Mouse (Mus musculus) cerebellum, adult 9-11 months (tissue): ENCODE measurements around the gene Trio.

Experiments
- DNase-seq: peaks from one replicate; pipeline ENCODE4 v3.0.0; 2022

Trio gene

DNA sequence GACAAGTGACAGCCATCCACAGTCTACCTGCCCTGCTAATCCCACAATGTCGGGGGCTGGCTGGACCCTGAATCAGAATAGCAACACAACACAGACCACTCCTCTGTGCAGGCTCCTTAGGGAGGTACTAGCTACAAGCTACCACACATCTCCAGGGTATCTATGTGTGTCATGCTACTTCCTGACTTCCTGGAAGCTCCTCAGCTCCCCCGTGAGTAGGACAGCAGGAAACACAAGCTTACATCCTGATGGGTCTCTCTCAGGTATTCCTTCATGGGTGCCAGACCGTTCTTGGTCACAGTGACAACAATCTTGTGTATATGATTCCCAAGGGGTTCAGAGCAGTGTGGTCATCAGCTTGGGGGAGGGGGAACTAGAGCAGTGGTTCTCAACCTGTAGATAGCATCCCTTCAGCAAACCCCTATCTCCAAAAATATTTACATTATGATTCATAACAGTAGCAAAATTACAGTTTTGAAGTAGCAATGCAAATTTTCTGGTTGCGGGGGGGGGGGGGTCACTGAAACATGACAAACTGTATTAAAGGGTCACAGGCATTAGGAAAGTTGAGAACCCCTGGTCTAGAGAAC lies 199.5 kb downstream of the Trio start:
- no peak for DNase-seq

DNA sequence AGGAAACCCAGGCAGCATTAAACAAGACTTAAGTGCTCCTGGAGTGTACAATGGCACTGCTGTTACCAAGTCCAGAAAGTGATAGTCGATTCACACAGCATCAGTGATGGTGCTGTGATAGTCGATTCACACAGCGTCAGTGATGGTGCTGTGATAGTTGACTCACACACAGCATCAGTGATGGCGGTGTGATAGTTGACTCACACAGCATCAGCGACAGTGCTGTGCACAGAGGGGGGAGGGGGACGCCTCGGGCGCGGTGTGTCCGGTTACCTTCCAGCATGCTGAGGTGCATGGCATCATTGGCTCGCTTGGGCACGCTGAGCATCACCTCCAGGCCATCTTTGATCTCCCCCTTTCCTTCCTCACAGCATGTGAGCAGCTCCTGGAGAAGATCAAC lies 200.3 kb downstream of the Trio start:
- no peak for DNase-seq

DNA sequence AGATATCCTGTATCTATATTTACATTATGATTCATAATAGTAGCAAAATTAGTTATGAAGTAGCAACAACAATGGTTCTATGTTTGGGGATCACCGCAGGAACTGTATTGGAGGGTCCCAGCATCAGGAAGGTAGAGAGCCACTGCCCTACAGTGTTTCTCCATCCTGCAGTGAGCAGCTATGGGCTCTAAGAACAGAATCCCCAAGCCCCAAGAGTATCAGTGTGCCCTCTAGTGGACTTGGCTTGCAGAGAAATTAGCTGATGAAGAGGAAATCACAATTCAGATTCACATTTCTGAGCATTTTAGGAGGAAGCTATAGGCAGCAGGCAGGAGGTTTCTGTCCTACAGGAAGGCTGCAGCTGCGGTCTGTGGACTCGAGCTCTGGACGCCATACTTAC lies 202.1 kb downstream of the Trio start:
- DNase-seq = no peak

DNA sequence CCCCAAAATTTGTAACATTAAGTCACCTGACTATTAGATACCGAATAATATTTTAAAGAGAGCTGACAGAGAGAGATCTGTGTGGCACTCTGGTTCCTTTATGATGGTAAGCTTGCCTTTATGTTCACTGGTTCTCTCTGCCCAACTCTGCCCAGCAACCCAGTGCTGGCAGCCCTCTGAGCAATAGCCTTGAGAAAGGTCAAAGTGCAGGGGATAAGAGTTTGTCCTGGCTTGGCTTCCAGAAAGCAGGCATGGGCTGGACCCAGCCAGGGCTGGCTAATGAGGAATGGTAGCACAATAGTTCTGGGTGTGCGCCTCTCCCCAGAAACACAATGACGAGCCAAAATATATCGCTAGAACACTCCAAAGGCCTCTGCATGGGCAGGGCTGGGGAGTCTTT lies 203.2 kb downstream of the Trio start:
- no peak for DNase-seq

DNA sequence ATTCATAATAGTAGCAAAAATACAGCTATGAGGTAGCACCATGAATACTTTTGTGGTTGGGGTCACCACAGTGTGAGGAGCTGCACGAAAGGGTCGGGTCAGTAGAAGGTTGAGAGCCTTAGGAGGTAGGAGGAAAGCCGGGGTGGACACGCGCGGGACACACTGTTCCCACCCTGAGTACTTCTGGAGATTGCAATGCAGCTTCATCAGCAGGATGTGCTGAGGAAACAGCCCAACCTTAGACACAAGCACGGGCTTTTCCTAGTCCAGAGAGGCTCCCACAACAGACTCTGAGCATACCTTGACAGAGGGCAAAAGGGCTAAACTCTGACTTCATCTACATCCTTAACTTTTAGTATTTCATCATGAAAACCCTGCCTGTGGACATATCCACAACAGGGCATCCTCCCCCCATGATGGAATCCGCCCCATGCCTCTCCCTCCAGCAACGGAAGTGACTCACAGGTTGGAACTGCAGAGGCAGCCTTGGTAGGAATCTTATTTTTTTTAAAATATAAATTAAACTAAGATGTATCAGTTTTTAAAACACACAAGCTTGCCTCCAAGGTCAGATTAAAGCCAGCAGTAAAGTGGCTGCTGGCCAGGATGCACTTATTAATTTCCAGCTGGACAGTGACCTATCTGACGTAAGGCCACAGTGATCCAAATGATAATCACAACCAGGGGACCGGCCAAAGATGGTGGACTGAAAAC lies 203.8 kb downstream of the Trio start:
- DNase-seq = no peak

DNA sequence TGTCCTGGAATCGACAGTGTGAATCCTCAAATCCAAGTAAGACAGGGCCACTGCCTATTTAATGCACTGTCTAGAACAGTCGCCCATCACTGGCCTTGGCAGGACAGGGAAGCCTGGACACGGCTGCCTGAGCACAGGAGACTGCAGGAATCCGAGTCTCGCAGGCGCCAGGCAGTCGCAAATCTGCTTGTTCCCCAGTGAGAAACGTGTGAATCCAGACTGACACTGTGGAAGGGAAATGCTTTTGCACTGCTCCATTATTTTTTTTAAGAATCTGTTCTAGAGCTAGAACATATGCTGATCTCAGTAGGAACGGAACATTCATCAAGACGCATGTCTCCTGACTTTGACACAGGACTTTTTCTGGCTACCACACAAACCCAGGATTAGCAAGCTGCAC lies 208.6 kb downstream of the Trio start:
- DNase-seq = peak; percentile 83

DNA sequence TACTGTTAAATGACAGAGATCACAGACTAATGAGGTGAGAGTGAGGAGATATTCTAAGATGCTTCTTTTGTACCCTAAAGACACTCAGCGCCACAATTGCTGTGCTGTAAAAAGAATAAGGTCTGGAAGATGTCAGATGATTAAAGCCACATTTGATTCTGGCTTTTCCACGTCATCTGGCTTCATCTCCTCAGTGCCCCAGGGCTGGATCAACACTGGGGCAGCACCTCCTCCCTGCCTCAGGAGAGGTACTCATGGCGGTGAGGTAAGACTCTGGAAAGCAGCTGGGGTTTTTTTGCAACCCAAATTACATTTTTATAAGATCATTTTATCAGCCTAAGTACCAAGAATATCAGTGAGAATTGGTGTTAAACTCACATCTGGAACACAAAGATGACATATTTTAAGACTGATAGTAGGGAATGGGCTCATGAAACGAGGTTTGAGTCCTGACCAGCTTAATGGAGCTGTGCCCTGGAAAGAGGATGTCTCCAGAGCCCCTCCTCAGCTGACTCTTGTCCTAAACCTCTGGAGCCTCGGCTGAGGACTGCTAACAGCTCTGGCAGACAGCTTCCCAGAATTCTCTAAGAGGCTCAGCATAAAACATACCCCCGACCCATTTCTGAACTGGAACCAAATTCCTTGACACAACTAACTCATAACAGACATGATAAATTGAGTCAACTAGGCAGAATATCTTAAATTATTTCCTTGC lies 210.8 kb downstream of the Trio start:
- DNase-seq = no peak

DNA sequence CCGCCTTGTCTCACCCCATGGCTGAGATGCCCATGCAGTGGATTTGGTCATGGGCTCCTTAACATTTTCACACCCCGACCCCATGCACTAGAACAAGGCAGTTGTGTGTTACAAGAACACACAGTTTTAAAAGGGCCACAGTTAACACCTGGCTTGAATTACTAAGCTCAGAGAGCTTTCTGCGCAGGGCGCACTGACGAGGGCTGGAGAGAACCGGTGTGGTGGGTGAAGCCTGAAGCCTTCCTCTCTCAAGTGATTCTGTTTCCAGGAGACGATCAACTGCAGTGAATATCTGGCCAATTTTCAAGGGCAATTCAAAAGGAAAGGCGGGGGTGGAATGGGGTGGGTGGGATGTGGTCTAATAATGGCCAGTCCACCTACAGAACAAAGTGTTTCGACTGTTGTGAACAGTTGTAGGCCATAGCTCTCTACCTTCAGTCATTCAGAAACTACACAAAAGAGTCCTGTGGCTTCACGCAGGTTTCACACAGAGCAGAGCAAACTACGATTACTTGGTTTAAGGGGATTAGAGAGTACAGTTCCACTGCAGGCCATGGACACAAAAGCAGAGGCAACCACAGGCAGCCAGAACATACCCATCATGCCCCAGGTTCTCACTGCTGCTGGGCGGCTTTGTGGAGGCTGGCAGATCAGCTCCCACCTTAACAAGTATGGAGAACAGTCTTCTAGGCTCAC lies 214.7 kb downstream of the Trio start:
- no peak for DNase-seq

DNA sequence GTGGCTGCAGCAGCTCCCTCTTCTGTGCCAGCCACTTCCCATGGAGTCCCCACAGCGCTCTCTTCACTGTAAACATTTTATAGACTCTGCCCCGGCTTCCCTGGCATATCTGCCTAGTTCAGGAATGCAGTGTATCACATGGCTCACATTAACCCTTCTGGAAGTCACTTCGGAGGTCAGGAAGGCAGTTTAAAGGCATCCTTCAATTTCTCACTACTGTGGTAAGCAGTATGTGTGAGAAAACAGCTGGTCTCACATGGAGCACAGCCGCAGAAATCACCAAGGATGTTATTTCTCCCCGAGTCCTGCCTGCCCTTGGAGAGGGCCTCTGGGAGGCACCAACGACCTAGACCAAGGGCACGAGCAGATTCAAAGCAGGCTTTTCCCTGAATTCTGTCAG lies 215.4 kb downstream of the Trio start:
- no peak for DNase-seq

DNA sequence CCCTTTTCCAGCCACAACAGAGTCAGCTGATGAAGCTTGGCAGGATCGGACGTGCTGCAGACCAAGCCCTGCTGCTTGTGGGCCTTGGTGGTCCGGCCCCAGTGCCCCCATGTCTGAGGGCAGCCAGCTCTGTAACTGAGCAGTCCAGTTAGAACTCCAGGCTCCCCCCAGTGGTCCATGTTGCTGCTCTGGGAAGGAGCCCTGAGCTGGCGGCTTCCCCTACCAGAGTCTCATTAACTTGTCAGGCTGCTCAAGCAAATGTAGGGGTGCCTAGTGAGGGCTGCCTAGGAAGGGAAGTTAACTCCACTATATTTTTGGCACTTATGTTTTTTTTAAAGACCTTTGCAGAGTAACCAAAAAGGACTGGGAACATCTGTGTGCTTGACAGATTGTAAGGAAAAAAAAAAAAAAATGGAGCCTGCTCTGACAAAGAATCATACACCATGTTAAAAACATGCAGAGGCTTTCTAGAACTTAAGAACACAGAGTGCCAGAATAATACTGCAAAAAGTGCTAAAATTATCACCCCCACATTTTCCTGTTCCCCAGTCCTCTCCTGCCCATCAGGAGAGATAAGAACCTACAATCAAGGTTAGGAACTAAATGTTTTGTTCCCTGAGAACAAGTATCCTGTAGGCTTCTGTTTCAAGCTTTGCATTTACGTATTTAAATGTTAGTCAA lies 216.9 kb downstream of the Trio start:
- no peak for DNase-seq

DNA sequence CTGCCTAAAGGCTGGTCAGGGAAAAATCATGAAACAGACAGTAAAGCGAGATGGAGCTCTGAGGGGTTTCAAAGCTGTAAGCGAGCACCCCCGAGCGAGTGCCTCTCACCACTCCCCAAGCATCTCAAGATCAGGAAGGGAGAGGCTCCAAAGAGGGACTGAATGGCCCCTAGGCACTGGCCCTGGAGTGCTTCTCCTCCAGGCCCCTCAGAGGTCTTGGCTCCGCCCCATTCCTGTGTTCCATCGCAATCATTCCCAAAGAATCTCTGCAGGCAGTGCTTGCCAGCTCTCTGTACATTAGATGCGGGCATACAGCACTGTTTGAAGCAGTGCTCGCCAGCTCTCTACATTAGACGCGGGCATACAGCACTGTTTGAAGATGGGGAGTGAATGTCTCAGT lies 219.4 kb downstream of the Trio start:
- no peak for DNase-seq

DNA sequence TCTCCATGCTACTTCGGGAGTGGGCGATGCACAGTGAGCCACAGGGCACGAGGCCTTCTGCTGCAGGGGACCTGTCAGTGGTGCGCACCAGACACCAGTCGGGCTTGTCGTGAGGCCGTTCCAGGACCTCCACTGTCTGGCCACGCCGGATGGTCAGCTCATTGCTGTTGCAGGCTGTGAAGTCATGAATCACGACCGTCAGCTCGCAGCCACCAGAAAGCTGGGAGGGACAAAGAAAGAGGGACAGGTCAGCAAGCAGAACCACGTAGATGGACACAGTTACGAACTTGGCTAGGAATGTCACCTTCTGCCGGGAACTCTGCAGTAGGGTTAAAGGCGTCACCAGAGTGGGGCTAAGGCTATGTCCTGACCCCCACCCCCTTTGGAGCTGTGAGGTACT lies 220.0 kb downstream of the Trio start:
- no peak for DNase-seq

DNA sequence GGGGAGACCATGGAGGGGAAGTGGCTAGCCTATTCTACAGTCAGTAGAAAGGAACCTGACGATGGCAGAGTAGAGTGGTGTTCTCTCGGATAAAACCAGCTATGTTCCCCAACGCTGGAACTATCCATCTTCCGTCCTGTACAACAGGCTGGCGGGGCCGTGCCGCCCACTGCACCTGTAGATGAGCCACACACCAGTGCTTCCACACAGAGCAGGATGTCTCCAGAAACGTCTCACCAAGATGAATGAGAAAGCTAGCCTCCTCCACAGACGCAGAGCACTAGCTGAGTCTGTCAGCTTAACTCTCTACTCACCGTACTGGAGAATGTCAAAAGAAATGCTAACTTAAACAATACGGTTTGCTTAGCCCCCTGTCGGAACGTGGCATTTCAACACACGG lies 221.2 kb downstream of the Trio start:
- no peak for DNase-seq

DNA sequence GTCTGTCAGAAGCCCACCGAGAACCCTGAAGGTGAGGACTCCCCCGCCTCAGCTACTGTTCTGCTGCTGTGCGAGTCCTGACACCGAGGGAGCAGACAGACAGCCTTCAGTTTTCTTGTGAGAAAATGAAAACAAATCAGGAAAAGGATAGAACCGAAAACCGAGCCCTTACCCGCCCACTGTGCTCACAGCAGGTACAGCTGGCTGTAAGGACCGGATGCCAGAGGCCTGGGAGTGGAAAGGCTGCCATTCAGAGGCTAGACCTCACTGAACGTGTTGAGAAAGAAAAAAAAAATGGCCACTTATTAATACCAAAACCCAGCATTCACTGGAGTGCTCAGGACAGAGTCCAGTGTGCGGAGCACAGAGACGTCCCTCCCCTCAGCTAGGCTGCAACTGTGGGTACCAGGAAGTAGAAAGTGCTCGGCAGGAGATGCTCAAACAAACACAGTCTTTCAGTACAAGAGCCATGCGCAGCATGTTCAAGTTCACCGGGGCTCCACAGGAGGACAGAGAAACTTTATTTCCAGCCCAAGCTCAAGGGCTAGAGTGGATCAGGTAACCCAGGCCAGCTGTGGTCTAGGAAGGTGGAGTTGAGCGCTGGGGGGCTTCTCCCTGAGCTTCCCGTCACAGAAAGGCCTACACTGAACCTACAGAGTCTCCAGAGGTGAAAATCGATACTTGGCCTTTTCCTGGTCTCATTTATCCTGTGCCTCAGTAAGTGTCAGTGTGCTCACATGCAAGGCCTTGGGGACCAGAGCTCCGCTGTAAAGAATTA lies 221.9 kb downstream of the Trio start:
- DNase-seq = peak; percentile 65

DNA sequence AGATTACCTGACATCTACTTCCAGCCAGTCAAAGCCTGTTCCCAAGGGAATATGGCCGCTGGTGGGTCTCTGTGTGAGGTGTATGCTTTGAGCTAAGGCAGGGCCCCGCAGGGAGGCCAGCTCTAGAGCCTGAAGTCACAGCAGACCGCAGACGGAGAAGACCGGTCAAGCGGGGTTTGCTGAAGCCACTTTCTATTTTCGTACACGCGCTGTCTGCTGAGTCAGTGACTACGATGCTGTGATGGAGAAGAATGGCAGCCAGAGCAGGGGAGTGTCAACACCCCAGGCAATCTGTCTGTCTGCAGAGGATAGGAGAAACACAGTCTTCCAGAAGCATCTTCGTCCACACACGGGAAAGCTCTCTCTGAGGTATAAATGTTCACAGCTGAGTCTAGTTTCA lies 223.4 kb downstream of the Trio start:
- DNase-seq = peak; percentile 50

DNA sequence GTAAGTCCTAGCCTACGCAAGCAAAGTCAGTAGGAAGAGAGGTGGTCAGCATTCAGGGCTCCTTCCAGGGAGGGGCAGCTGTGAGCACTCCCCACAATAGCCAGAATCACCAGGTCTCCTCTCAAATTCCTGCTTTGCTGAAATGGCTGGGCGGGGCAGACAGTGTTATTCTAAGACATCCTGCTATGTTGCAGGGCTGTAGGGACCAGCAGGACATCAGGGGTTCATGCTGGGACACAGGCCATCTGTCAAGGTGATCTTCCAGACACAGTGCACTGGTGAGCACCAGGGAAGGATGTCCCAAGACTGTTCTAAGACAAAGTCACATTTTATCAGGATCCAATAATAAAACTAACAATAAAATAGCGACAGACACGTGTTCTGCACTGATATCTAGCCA lies 224.5 kb downstream of the Trio start:
- DNase-seq = peak; percentile 75

DNA sequence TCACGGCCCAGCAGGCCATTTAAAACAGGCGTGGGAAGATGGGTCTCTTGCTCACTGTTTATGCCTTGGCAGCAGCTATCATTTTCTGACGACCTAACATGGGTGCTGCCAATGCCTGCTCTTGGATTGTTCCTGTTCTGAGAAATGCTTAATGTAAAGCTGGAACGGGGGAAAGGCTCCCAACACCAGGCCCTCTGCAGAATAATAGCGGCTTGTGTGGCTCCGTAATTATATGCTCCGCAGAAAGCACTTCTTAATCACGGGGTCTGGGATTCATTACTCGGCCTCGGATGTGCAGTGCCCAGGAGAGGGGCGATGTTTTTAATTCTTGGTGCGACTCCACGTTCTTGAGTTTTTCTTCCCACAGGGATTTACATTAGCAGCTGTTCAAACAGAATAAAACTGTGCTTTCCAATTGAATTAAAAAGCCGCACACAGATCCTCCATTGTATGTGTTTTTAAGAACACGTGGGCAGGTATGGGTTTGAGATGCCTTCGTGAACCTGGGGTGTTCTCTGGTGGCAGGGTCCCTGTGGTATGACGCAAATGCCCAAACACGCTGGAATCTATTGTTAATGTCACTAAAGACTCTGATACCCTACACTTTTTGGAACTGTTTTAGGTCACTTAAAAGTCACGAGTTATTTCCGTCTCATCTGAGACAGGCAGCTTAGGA lies 228.0 kb downstream of the Trio start:
- no peak for DNase-seq

DNA sequence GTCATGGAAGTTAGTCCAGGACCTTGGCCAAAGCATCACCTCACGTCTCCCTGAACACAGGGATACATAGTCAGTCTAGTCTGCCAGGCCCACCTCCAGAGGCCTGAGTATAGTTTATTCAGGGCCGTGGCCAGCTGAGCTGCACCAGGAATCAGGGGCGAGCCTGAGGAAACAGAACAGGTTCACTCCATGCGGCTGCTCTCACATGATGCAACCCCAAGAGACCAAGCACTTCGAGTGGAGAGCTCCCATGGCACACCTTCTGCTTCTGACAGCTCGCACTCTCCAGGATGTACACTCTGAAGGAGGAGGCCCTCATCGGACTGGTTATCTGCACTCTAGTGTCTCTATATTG lies 228.8 kb downstream of the Trio start:
- DNase-seq = no peak

DNA sequence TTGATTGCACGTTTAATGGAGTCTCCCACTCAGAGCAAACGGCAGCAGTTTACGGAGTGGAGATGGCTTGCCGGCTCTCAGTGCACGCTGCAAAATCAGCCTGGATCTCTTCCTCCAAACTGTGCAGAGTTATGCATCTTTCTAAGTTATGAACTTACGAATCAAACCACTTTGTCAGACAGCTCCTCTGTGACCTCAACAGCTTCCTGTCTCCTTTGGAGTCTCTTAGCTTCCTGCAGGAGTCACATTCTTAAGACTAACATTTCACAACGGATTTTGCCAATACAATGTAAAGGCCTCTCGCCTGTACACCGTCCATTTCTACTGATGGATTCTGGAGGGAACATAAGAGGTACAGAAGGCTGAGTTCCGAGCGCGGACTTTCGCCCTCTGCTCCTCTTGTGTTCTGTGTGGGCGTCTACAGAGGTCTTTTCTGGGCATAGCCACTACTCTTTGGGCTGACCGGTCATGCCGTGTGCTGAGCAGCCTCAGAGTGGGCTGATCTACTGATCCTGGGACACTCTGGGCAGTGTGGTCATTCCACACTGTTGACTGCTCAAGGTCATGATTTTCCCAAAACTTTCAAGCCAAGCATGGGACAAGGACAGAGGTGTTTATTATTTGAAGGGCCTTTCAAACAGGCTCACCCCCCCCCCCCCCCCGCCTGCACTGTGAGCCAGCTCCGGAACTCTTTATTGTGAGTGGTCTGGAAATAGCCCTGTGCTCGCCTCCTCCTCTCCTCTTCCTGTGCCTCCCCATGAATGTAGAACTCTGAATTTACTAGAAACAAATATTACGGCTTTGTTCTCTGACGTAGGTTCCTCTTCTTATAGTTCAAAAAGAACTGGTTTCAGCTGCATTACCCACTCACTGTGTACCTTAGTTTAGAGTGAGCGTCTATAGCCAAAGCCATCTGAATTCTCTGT lies 229.4 kb downstream of the Trio start:
- no peak for DNase-seq

DNA sequence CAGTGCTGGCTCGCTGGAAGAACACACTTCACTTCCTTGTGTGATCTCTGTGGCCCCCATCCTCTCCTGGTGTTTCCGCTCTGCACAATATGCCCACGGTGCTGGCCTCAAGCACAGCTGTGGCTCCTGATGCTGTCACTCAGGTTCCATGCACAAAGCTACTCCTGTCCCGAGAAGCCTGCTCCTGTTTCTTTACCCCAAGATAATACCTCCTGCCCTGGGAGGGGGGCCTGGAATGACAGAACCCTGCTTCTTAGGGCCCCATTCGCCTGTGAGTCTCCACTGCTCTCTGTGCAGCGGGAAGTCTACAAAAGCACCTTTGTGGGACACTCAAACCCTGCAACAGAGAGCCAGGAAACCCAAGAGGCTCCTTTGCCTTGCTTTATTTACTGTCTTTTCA lies 232.4 kb downstream of the Trio start:
- no peak for DNase-seq

DNA sequence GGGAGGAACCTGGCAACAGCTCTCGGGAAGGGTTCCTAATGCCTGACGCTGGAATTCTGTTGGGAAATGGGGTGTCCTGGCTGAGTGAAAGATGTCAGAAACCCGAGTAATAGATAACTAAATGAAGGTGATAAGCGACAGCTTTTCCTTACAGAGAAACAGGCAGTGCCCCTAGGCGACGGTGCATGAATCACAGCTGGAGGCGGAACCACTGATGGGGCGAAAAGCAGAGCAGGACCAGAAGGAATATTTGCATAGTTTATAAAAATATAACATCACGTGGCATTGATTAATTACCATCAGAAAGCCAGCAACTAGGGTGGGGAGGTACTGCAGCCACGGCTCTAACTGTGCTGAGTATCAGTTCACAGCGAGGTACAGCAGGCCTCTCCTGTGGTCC lies 233.2 kb downstream of the Trio start:
- DNase-seq = no peak
